Mouse (Mus musculus) heart, embryonic 14.5 days (tissue): Measurements from ENCODE around the gene Gab1. TPM values are rescaled to one million over a fixed set of nuclear protein-coding genes. Genes with fewer than 3 reads are reported as not detected.

ENCODE experiments used
- ATAC-seq: fragments of 200-750 bp; cut with Nextera tagmentation; 2 replicates; pipeline ENCODE4 v1.8.0; 2017; ENCODE audit warnings: low read depth, moderate TSS enrichment; ENCODE audit not compliant: insufficient number of reproducible peaks, insufficient read depth, low FRiP score
- H3K27ac ChIP-seq, 2 experiments: fragments of 200-500 bp in 1 of 2; fragments of 300-500 bp in 1 of 2; sonication (generic) in 1 of 2; replicated peaks in 1 of 2; 2 replicates each; pipeline ENCODE4 v1.5.1; 2012 to 2014; ENCODE audit warnings: low read depth in 2 of 2, low read length in 2 of 2, control low read depth in 1 of 2, mild to moderate bottlenecking in 1 of 2, mixed read lengths in 1 of 2; ENCODE audit not compliant: control insufficient read depth in 1 of 2, insufficient read depth in 1 of 2
- H3K27me3 ChIP-seq: fragments of 300-500 bp; sonication (generic); 2 replicates; pipeline ENCODE4 v1.6.1; 2014; ENCODE audit warnings: mild to moderate bottlenecking, low read length, control low read depth; ENCODE audit not compliant: control insufficient read depth, insufficient read depth
- H3K36me3 ChIP-seq: fragments of 300-500 bp; sonication (generic); 2 replicates; pipeline ENCODE4 v1.6.1; 2014; ENCODE audit warnings: mild to moderate bottlenecking, control low read depth, low read length, mixed read lengths; ENCODE audit not compliant: control insufficient read depth, insufficient read depth
- H3K4me1 ChIP-seq, 2 experiments: fragments of 200-500 bp in 1 of 2; fragments of 300-500 bp in 1 of 2; sonication (generic) in 1 of 2; 2 replicates each; pipeline ENCODE4 v1.6.1; 2012 to 2014; ENCODE audit warnings: low read length in 2 of 2, control low read depth in 1 of 2, mixed read lengths in 1 of 2; ENCODE audit not compliant: control insufficient read depth in 2 of 2, insufficient read depth in 2 of 2
- H3K4me2 ChIP-seq: fragments of 300-500 bp; sonication (generic); 2 replicates; pipeline ENCODE4 v1.6.1; 2014; ENCODE audit warnings: mild to moderate bottlenecking, low read length
- H3K4me3 ChIP-seq, 2 experiments: fragments of 200-500 bp in 1 of 2; fragments of 300-500 bp in 1 of 2; sonication (generic) in 1 of 2; 2 replicates each; pipeline ENCODE4 v1.5.1; 2012 to 2014; ENCODE audit warnings: low read length in 2 of 2, mild to moderate bottlenecking in 2 of 2, control low read depth in 1 of 2, low read depth in 1 of 2, moderate library complexity in 1 of 2; ENCODE audit not compliant: control insufficient read depth in 1 of 2, insufficient read depth in 1 of 2
- H3K9ac ChIP-seq: fragments of 300-500 bp; sonication (generic); 2 replicates; pipeline ENCODE4 v1.6.1; 2014; ENCODE audit warnings: mild to moderate bottlenecking, low read length
- H3K9me3 ChIP-seq: fragments of 300-500 bp; sonication (generic); 2 replicates; pipeline ENCODE4 v1.6.1; 2016; ENCODE audit warnings: low read length, control low read depth; ENCODE audit not compliant: control insufficient read depth
- WGBS: fragments of 180-500 bp; shearing (Covaris S2); extraction: QIAGEN DNeasy Blood & Tissue Kit; methylation state at CpG from one replicate; pipeline ENCODE4 v1.1.7; 2014; 5-methylcytosine and 5-hydroxymethylcytosine counted together
- polyA plus RNA-seq: library from polyadenylated mRNA; unstranded; fragments of >200 nt; fragmentation: Nextera tagmentation; extraction: Ambion mirVana; gene quantifications from 2 replicates; pipeline ENCODE4 v1.2.1, GENCODE M21; 2014

Gene Gab1
- polyA plus RNA-seq, 1 experiment from 2014 or later: 44.4 TPM

- no peak overlapping the region for H3K4me2 ChIP-seq
- no peaks in the 10 kb centered on the region for H3K27me3 ChIP-seq
- 0 out of 2 replicates have a peak, but pooled peaks have one; percentile 11 for ATAC-seq
- H3K9ac ChIP-seq: no peak overlapping the region
- H3K36me3 ChIP-seq: 0 out of 2 replicates have a peak, but pooled peaks cover 4% of the 10 kb centered on the region
- 70% methylated on average over 3 of the region's 3 CpGs for WGBS
- no peaks in the 10 kb centered on the region for H3K9me3 ChIP-seq
- H3K27ac ChIP-seq: peak overlapping the region in 1 of 2 experiments; percentile 47; a peak in 2 of 4 replicates
- peaks cover 41 to 84% of the 10 kb centered on the region in 2 experiments for H3K4me1 ChIP-seq
- no peak overlapping the region for H3K4me3 ChIP-seq
These were observed 37.8 kb downstream of the Gab1 start for GRCm38 (mm10) chr8:80842514-80842913.

GRCm38 (mm10) chr8:80840090-80840489 lies 40.2 kb downstream of the Gab1 start:
- Histone ChIP-seq H3K4me3 (no peak overlapping the region), H3K36me3 (0 out of 2 replicates have a peak, but pooled peaks cover 4% of the 10 kb centered on the region), H3K4me2 (no peak overlapping the region), H3K4me1 (peaks cover 37 to 76% of the 10 kb centered on the region in 2 experiments), H3K9ac (no peak overlapping the region), H3K27ac (peak overlapping the region in 1 of 2 experiments; percentile 7; a peak in 2 of 4 replicates), H3K27me3 (no peaks in the 10 kb centered on the region), H3K9me3 (no peaks in the 10 kb centered on the region)
- ATAC-seq: no peak
- WGBS: 69% methylated on average over 6 of the region's 6 CpGs

DNA sequence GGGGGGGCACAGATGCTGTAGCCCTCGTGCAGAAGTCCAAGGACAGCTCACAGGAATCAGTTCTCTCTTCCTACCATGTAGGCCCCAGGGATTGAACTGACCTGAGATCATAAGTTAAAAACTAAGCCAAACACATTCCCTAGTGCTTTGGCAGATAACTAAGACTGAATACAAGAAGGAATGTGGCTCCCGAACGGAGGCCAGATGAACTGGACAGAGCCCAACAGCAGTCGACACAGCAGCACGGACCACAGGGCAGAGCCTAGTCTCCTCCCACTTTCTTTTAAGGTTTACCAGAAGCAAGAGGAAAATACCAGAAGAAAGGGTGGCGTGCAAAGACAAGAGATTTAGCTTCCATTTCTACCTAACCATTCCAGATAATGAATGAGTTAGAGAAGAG lies 42.1 kb downstream of the Gab1 start:
- 12% methylated on average over 6 of the region's 6 CpGs for WGBS
- no peak overlapping the region for H3K4me3 ChIP-seq
- peak overlapping the region; percentile 54 to 80 for H3K27ac ChIP-seq
- H3K27me3 ChIP-seq: no peaks in the 10 kb centered on the region
- ATAC-seq: peak; percentile 44; the same call in 1 of the 2 replicates
- no peak overlapping the region for H3K9ac ChIP-seq
- H3K4me1 ChIP-seq: peaks cover 37 to 79% of the 10 kb centered on the region in 2 experiments
- 0 out of 2 replicates have a peak, but pooled peaks cover 4% of the 10 kb centered on the region for H3K36me3 ChIP-seq
- H3K9me3 ChIP-seq: no peaks in the 10 kb centered on the region
- H3K4me2 ChIP-seq: peak overlapping the region; percentile 2; the same call in 1 of the 2 replicates

GRCm38 (mm10) chr8:80835401-80835800 lies 44.9 kb downstream of the Gab1 start:
- ATAC-seq: no peak
- peaks cover 36 to 76% of the 10 kb centered on the region in 2 experiments for H3K4me1 ChIP-seq
- WGBS: 89% methylated on average over 6 of the region's 6 CpGs

GRCm38 (mm10) chr8:80834443-80834842 lies 45.9 kb downstream of the Gab1 start:
- Histone ChIP-seq H3K27ac (peak overlapping the region; percentile 71 to 78), H3K9me3 (no peaks in the 10 kb centered on the region), H3K4me1 (peaks cover 37 to 79% of the 10 kb centered on the region in 2 experiments), H3K27me3 (no peaks in the 10 kb centered on the region), H3K9ac (peak overlapping the region; percentile 40; the same call in 1 of the 2 replicates), H3K4me3 (no peak overlapping the region), H3K4me2 (peak overlapping the region; percentile 17), H3K36me3 (no peaks in the 10 kb centered on the region)
- ATAC-seq: no peak
- WGBS: 33% methylated on average over 4 of the region's 4 CpGs

More at GRCm38 (mm10) chr8:80835401-80835800, 44.9 kb downstream of the Gab1 start:
- no peaks in the 10 kb centered on the region for H3K9me3 ChIP-seq
- no peak overlapping the region for H3K4me2 ChIP-seq
- H3K27me3 ChIP-seq: no peaks in the 10 kb centered on the region
- peak overlapping the region in 1 of 2 experiments; percentile 71; a peak in 1 of 4 replicates for H3K27ac ChIP-seq
- H3K36me3 ChIP-seq: 0 out of 2 replicates have a peak, but pooled peaks cover 4% of the 10 kb centered on the region
- peak overlapping the region; percentile 38; the same call in 1 of the 2 replicates for H3K9ac ChIP-seq
- H3K4me3 ChIP-seq: no peak overlapping the region

DNA sequence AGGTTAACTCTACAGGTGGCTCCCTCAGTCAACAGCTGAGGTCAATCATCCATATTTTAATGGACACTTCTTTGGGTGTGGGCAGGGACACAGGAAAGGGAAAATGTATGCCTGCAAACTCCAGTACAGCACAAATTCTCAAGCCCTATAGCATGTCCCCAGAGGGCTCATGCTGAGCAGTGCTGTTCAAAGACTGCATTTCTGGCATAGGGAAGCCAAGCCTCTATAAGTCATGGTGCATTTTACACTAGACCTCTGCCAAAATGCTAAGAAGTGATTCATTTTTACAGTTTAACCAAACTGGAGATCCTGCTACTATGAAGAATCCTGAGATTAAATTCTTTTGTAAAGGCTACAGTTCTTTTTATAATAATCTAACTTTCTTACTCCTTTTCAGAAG lies 47.8 kb downstream of the Gab1 start:
- Histone ChIP-seq H3K27ac (peak overlapping the region in 1 of 2 experiments; percentile 19; a peak in 1 of 4 replicates), H3K4me1 (peaks cover 37 to 75% of the 10 kb centered on the region in 2 experiments), H3K36me3 (no peaks in the 10 kb centered on the region), H3K4me3 (no peak overlapping the region), H3K9ac (no peak overlapping the region), H3K9me3 (no peaks in the 10 kb centered on the region), H3K4me2 (no peak overlapping the region), H3K27me3 (no peaks in the 10 kb centered on the region)
- no peak for ATAC-seq

DNA sequence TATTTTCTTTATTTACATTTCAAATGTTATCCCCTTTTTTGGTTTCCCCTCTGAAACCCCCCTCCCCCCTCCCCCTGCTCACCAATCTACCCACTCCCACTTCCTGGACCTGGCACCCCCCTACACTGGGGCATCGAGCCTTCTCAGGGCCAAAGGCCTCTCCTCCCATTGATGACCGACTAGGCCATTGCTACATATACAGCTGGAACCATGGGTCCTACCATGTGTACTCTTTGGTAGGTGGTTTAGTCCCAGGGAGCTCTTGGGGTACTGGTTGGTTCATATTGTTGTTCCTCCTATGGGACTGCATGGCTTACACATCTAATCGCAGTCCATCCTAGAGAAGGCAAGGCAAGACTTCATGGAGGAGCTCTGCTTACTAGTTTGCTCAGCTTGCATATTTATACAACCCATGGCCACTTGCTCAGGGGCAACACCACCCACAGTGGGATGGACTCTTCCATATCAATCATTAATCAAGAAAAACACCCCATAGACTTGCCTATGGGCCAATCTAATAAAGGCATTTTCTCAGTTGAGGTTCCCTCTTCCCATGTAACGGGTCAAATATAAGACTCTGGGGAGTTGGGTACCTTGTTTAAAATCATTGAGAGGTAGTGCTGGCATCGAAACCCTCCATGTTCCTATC lies 48.3 kb downstream of the Gab1 start:
- no peaks in the 10 kb centered on the region for H3K36me3 ChIP-seq
- H3K4me2 ChIP-seq: no peak overlapping the region
- no peaks in the 10 kb centered on the region for H3K9me3 ChIP-seq
- H3K4me1 ChIP-seq: peaks cover 36 to 75% of the 10 kb centered on the region in 2 experiments
- peak overlapping the region in 1 of 2 experiments; percentile 19; a peak in 1 of 4 replicates for H3K27ac ChIP-seq
- no peak overlapping the region for H3K4me3 ChIP-seq
- H3K9ac ChIP-seq: no peak overlapping the region
- 90% methylated on average over 5 of the region's 5 CpGs for WGBS
- no peaks in the 10 kb centered on the region for H3K27me3 ChIP-seq
- ATAC-seq: no peak
